Mouse (Mus musculus): ENCODE results near the gene Camta2.

DNA sequence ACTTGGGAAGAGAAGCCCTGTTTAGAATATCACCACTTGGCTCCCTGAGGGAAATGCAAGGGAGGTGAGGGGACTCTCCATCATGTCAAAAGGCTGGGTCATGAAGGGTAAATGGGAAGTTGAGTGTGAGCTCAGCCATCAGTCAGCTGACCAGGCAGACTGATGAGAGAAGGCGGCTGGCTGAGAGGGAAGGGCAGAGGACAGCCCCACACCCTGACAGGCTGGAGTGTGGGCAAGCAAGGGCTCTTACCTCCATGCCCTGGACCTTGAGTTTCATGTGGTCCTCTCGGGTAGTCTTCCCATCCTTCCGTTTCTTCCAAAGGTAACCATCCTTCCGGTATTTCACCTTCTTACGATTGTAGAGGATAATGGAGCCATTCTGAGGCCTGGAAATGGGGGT lies 4.3 kb downstream of the Camta2 start:
- TF ChIP-seq POLR2A (IDR thresholded peaks at IDR 0.05; ENCODE audit: borderline replicate concordance, extremely low read depth, insufficient read depth, insufficient read length, poor library complexity, severe bottlenecking) (no peak), CTCF (IDR thresholded peaks at IDR 0.05; ENCODE audit: borderline replicate concordance, extremely low read depth, insufficient read depth, insufficient read length) (no peak)
